Mouse (Mus musculus): Measurements from ENCODE around the gene I830077J02Rik.

DNA sequence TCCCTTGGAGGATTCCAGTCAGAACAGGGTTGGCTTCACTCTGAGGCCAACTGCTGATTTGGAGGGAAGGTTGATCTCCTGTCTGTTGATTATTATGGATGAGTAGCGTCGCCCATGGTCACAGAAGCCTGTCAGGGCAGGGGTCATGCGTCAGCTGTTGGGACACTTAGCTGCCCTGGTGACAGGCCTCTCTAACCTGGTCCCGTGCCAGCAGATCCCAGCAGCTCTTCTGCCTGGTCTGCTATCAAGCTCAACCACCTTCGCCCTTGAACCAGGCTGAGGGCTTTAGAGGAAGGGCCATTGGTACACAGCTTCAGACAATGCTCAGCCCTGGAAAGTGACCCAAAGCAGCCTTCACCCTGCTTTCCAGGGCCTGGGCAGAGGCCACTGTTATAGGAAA is 56.4 kb downstream of the I830077J02Rik start:
- TF ChIP-seq POLR2A (IDR thresholded peaks at IDR 0.05; ENCODE audit: control insufficient read depth, low read depth, low read length) (no peak), CTCF (IDR thresholded peaks at IDR 0.05; ENCODE audit: control insufficient read depth, insufficient read depth, insufficient replicate concordance, low read depth, low read length) (no peak)
